Mouse (Mus musculus) myocyte (in vitro differentiated cells): Measurements from ENCODE around the gene Cd3eap. TPM values are rescaled to one million over a fixed set of nuclear protein-coding genes. Genes with fewer than 3 reads are reported as not detected.
A peak's percentile ranks its signal among the peaks of the same experiment; 100 is the strongest.

ENCODE experiments used
- H3K27me3 ChIP-seq: one replicate; pipeline ENCODE4 v1.6.1; 2011; ENCODE audit not compliant: control insufficient read depth, insufficient read depth, insufficient read length
- H3K36me3 ChIP-seq: one replicate; pipeline ENCODE4 v1.6.1; 2011; ENCODE audit not compliant: control insufficient read depth, insufficient read depth
- H3K4me2 ChIP-seq: one replicate; pipeline ENCODE4 v1.6.1; 2011; ENCODE audit warnings: low read depth, control low read depth
- H3K4me3 ChIP-seq: one replicate; pipeline ENCODE4 v1.5.1; 2011; ENCODE audit warnings: mild to moderate bottlenecking, control low read depth, moderate library complexity
- H3K79me2 ChIP-seq: one replicate; pipeline ENCODE4 v1.6.1; 2011; ENCODE audit not compliant: control insufficient read depth, insufficient read depth
- H3ac ChIP-seq: one replicate; pipeline ENCODE4 v1.6.1; 2011; ENCODE audit not compliant: control insufficient read depth, insufficient read length
- CEBPB ChIP-seq: IDR thresholded peaks from 2 replicates; pipeline ENCODE4 v1.6.1; 2011; ENCODE audit warnings: mild to moderate bottlenecking, moderate library complexity; ENCODE audit not compliant: poor library complexity, insufficient read depth, severe bottlenecking
- E2F4 ChIP-seq: IDR thresholded peaks from one replicate; pipeline ENCODE4 v1.6.1; 2011; ENCODE audit warnings: mild to moderate bottlenecking, control low read depth, moderate library complexity; ENCODE audit not compliant: insufficient read depth
- MAX ChIP-seq: IDR thresholded peaks from one replicate; pipeline ENCODE4 v1.6.1; 2011; ENCODE audit warnings: low read depth, mild to moderate bottlenecking, control low read depth
- MYOD1 ChIP-seq, 3 experiments: IDR thresholded peaks; one replicate each; pipeline ENCODE4 v1.6.1; 2011; ENCODE audit warnings: control low read depth in 2 of 3, low read depth in 2 of 3, mild to moderate bottlenecking in 2 of 3, moderate library complexity in 1 of 3; ENCODE audit not compliant: insufficient read length in 2 of 3, control insufficient read depth in 1 of 3
- MYOG ChIP-seq, 3 experiments: IDR thresholded peaks; one replicate each; pipeline ENCODE4 v1.6.1; 2011; ENCODE audit warnings: control low read depth in 2 of 3, low read depth in 2 of 3, mild to moderate bottlenecking in 2 of 3; ENCODE audit not compliant: insufficient read length in 2 of 3, control insufficient read depth in 1 of 3, insufficient read depth in 1 of 3
- POLR2A ChIP-seq: IDR thresholded peaks from one replicate; pipeline ENCODE4 v1.6.1; 2011; ENCODE audit warnings: low read depth, mild to moderate bottlenecking, control low read depth, moderate library complexity; ENCODE audit not compliant: insufficient read length
- POLR2AphosphoS2 ChIP-seq: IDR thresholded peaks from one replicate; pipeline ENCODE4 v1.6.1; 2011; ENCODE audit warnings: low read depth, control low read depth; ENCODE audit not compliant: insufficient read length
- REST ChIP-seq: IDR thresholded peaks from one replicate; pipeline ENCODE4 v1.6.1; 2011; ENCODE audit warnings: mild to moderate bottlenecking, control low read depth, moderate library complexity; ENCODE audit not compliant: insufficient read depth, insufficient read length
- SRF ChIP-seq: IDR thresholded peaks from one replicate; pipeline ENCODE4 v1.6.1; 2011; ENCODE audit warnings: low read depth; ENCODE audit not compliant: control insufficient read depth, insufficient read length
- TCF12 ChIP-seq: IDR thresholded peaks from one replicate; pipeline ENCODE4 v1.6.1; 2011; ENCODE audit warnings: mild to moderate bottlenecking, control low read depth; ENCODE audit not compliant: poor library complexity, insufficient read depth, severe bottlenecking
- TCF3 ChIP-seq: IDR thresholded peaks from one replicate; pipeline ENCODE4 v1.6.1; 2011; ENCODE audit warnings: low read depth, control low read depth; ENCODE audit not compliant: insufficient read length
- USF1 ChIP-seq: IDR thresholded peaks from one replicate; pipeline ENCODE4 v1.6.1; 2011; ENCODE audit warnings: low read depth, mild to moderate bottlenecking, control low read depth, moderate library complexity
- polyA plus RNA-seq: library from polyadenylated mRNA; unstranded; fragments of >200 nt; fragmentation: generic; extraction: Trizol; gene quantifications from one replicate; pipeline ENCODE4 v1.2.1, GENCODE M21; 2012; ENCODE audit warnings: missing spikeins

Cd3eap gene
- polyA plus RNA-seq, 1 experiment: 13.7 TPM

GRCm38 (mm10) chr7:19362276-19362675 lies 3.0 kb upstream of the Cd3eap start:
- H3K4me3 ChIP-seq: peak overlapping the region; percentile 90
- no peaks in the 10 kb centered on the region for H3K36me3 ChIP-seq
- TF ChIP-seq E2F4 (no peak), USF1 (no peak), POLR2A (no peak), REST (no peak), TCF12 (no peak), TCF3 (no peak), MYOD1 (IDR thresholded peaks at IDR 0.05; ENCODE audit: control insufficient read depth in 1 of 3, insufficient read length in 2 of 3, low read depth in 2 of 3) (no peak), MAX (no peak)
- H3K4me2 ChIP-seq: peak overlapping the region; percentile 82
- H3K27me3 ChIP-seq: no peaks in the 10 kb centered on the region
- peaks cover 58% of the 10 kb centered on the region for H3K79me2 ChIP-seq
- H3ac ChIP-seq: peak overlapping the region; percentile 34

DNA sequence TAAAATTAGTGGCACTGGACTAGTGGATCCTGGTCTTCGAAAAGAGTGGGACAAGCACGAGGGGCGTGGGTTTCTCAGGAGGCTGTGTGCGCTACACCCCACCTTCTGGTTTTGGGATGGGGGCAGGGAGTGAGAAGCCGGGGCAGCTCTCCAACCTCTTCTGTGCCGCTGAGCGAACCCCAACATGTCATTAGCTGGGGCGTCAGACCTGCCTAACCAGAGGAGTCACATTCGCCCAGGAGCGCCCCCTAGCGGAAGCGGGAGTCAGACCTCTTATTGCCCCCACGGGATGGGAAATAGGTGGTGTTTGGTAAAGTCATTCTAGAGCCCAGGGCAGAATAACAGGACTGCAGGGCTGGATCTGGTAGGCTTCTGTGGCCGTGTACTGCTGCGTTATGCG lies 2.4 kb upstream of the Cd3eap start:
- peak overlapping the region; percentile 82 for H3K4me2 ChIP-seq
- H3K27me3 ChIP-seq: no peaks in the 10 kb centered on the region
- TF ChIP-seq MAX (no peak), POLR2AphosphoS2 (no peak), USF1 (no peak), TCF12 (no peak), CEBPB (no peak), TCF3 (no peak), E2F4 (no peak), MYOD1 (IDR thresholded peaks at IDR 0.05; ENCODE audit: control insufficient read depth in 1 of 3, insufficient read length in 2 of 3, low read depth in 2 of 3) (no peak)
- peak overlapping the region; percentile 90 for H3K4me3 ChIP-seq
- H3K36me3 ChIP-seq: no peaks in the 10 kb centered on the region
- H3ac ChIP-seq: peak overlapping the region; percentile 34
- H3K79me2 ChIP-seq: peaks cover 58% of the 10 kb centered on the region

- Histone ChIP-seq H3K36me3 (no peaks in the 10 kb centered on the region), H3K4me3 (peak overlapping the region; percentile 90), H3ac (peak overlapping the region; percentile 34), H3K4me2 (peak overlapping the region; percentile 98), H3K79me2 (peaks cover 52% of the 10 kb centered on the region), H3K27me3 (no peaks in the 10 kb centered on the region)
- TF ChIP-seq TCF12 (no peak), MYOG (IDR thresholded peaks at IDR 0.05; ENCODE audit: control insufficient read depth in 1 of 3, insufficient read depth in 1 of 3, insufficient read length in 2 of 3, low read depth in 2 of 3) (no peak), POLR2A (peak; percentile 28), POLR2AphosphoS2 (no peak), E2F4 (no peak), REST (no peak), CEBPB (no peak)
Observed at GRCm38 (mm10) chr7:19360944-19361343, 1.7 kb upstream of the Cd3eap start.

GRCm38 (mm10) chr7:19359892-19360641 lies 784 bp upstream of the Cd3eap start:
- Histone ChIP-seq H3K4me3 (peak overlapping the region; percentile 90), H3K4me2 (peak overlapping the region; percentile 98), H3K79me2 (peaks cover 44% of the 10 kb centered on the region), H3K36me3 (no peaks in the 10 kb centered on the region), H3ac (peak overlapping the region; percentile 34), H3K27me3 (no peaks in the 10 kb centered on the region)
- TF ChIP-seq MYOG (IDR thresholded peaks at IDR 0.05; ENCODE audit: control insufficient read depth in 1 of 3, insufficient read depth in 1 of 3, insufficient read length in 2 of 3, low read depth in 2 of 3): peak in 2 of 3 experiments; percentile 19 to 33
- TF ChIP-seq POLR2A: peak; percentile 64
- TF ChIP-seq TCF12: no peak
- no peak for TF ChIP-seq REST
- peak in 1 of 3 experiments; percentile 49 for TF ChIP-seq MYOD1 (IDR thresholded peaks at IDR 0.05; ENCODE audit: control insufficient read depth in 1 of 3, insufficient read length in 2 of 3, low read depth in 2 of 3)
- no peak for TF ChIP-seq POLR2AphosphoS2
- TF ChIP-seq SRF: no peak
- no peak for TF ChIP-seq USF1
- no peak for TF ChIP-seq TCF3
- no peak for TF ChIP-seq CEBPB

GRCm38 (mm10) chr7:19358634-19359033 lies 649 bp downstream of the Cd3eap start:
- H3K79me2 ChIP-seq: peaks cover 34% of the 10 kb centered on the region
- H3K27me3 ChIP-seq: no peaks in the 10 kb centered on the region
- TF ChIP-seq CEBPB (no peak), POLR2AphosphoS2 (no peak), USF1 (no peak), POLR2A (no peak), TCF12 (no peak), TCF3 (no peak)
- H3K36me3 ChIP-seq: no peaks in the 10 kb centered on the region
- H3ac ChIP-seq: peak overlapping the region; percentile 34
- H3K4me3 ChIP-seq: peak overlapping the region; percentile 90
- H3K4me2 ChIP-seq: peak overlapping the region; percentile 98
